Mouse (Mus musculus): ENCODE measurements around the gene Nfe2l1. TPM values are rescaled to one million over a fixed set of nuclear protein-coding genes. Genes with fewer than 3 reads are reported as not detected.
"Not testable (repeated sequence)": the region's sequence is repeated elsewhere in the genome, so short reads cannot be mapped to it uniquely, and the experiment has no call there.

Gene Nfe2l1
- polyA plus RNA-seq, 1 experiment from 2014 or later = 65.7 TPM

DNA sequence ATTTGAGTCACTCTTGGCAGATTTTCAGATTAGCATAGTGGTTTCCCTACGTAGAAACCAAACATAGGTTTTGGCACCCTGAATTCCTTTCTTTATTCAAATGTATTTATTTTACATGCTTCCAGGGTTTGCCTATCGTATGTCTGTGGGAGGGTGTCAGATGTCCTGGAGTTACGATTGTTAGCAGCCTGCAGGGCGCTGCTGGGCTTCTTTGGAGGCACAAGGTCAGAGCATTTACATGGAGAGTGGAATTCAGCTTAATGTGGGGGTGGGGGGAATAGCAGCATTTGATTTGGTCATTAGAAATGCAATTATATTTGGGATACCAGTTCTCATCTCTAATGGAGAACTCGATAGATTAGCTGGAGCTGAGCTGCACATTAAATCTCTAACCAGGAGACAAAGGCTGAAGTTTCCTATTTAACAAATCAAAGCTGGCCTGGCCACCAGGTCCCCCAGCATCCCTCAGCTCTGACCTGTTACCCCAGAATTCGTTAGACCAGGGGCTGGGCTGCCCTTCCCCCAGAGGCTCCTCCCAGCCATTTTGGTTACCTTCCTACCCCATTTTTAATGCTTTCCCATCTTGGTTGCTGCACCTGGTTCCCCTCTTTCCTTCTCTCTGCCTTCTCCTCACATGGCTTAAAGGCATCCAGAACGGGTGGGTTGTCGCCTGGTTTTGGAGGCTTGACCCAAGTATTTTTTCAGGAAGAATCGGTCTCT is 42.9 kb downstream of the Nfe2l1 start:
- Histone ChIP-seq H3K4me3 (replicated peaks; ENCODE audit: low read length) (no peak overlapping the region), H3K4me2 (ENCODE audit: low read depth, low read length) (no peak overlapping the region), H3K9ac (ENCODE audit: low read length) (no peak overlapping the region), H3K36me3 (ENCODE audit: control insufficient read depth, insufficient read depth, low read length) (no peaks in the 10 kb centered on the region), H3K27me3 (ENCODE audit: control insufficient read depth, insufficient read depth, low read length) (no peaks in the 10 kb centered on the region), H3K4me1 (ENCODE audit: control insufficient read depth, insufficient read depth, low read length) (peaks cover 13% of the 10 kb centered on the region), H3K27ac (ENCODE audit: low read length) (no peak overlapping the region), H3K9me3 (replicated peaks; ENCODE audit: control insufficient read depth, low read length) (no peaks in the 10 kb centered on the region)
- no peak for ATAC-seq (ENCODE audit: insufficient read depth, low FRiP score)
- 32% methylated on average over 9 of the region's 9 CpGs for WGBS

- H3K27ac ChIP-seq (ENCODE audit: low read length); H3K36me3 ChIP-seq (ENCODE audit: control insufficient read depth, insufficient read depth, low read length); H3K4me2 ChIP-seq (ENCODE audit: low read depth, low read length); H3K27me3 ChIP-seq (ENCODE audit: control insufficient read depth, insufficient read depth, low read length); H3K9me3 ChIP-seq (replicated peaks; ENCODE audit: control insufficient read depth, low read length); ATAC-seq (ENCODE audit: insufficient read depth, low FRiP score); H3K4me3 ChIP-seq (replicated peaks; ENCODE audit: low read length); H3K9ac ChIP-seq (ENCODE audit: low read length); H3K4me1 ChIP-seq (ENCODE audit: control insufficient read depth, insufficient read depth, low read length): not testable (repeated sequence)
- 14% methylated on average over 7 of the region's 7 CpGs for WGBS
These were observed 44.9 kb downstream of the Nfe2l1 start for GRCm38 (mm10) chr11:96784847-96785246.

DNA sequence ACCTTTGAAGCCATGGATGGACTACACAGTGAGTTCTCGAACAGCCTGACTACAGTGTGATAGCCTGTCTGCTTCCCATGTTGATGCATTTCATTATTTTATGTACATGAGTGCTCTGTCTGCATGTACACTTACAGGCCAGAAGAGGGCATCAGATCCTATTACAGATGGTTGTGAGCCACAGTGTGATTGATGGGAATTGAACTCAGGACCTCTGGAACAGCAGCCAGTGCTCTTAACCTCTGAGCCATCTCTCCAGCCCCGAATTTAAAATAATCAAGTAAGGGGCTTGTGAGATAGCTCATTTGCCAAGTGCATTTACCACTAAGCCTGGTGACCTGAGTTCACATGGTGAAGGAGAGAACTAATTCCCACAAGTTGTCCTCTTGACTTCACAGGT is 48.3 kb downstream of the Nfe2l1 start:
- no peaks in the 10 kb centered on the region for H3K27me3 ChIP-seq (ENCODE audit: control insufficient read depth, insufficient read depth, low read length)
- H3K4me1 ChIP-seq (ENCODE audit: control insufficient read depth, insufficient read depth, low read length) = peaks cover 8% of the 10 kb centered on the region; the same call in 1 of the 2 replicates
- no peak overlapping the region for H3K4me3 ChIP-seq (replicated peaks; ENCODE audit: low read length)
- H3K9ac ChIP-seq (ENCODE audit: low read length) = no peak overlapping the region
- ATAC-seq (ENCODE audit: insufficient read depth, low FRiP score) = no peak
- H3K9me3 ChIP-seq (replicated peaks; ENCODE audit: control insufficient read depth, low read length) = no peaks in the 10 kb centered on the region
- H3K4me2 ChIP-seq (ENCODE audit: low read depth, low read length) = no peak overlapping the region
- 69% methylated on average over 2 of the region's 2 CpGs for WGBS
- no peaks in the 10 kb centered on the region for H3K36me3 ChIP-seq (ENCODE audit: control insufficient read depth, insufficient read depth, low read length)
- no peak overlapping the region for H3K27ac ChIP-seq (ENCODE audit: low read length)

GRCm38 (mm10) chr11:96780306-96780705 is 49.5 kb downstream of the Nfe2l1 start:
- no peak for ATAC-seq (ENCODE audit: insufficient read depth, low FRiP score)
- WGBS = 66% methylated on average over 5 of the region's 5 CpGs
- Histone ChIP-seq H3K27ac (ENCODE audit: low read length) (no peak overlapping the region), H3K36me3 (ENCODE audit: control insufficient read depth, insufficient read depth, low read length) (no peaks in the 10 kb centered on the region), H3K4me1 (ENCODE audit: control insufficient read depth, insufficient read depth, low read length) (peaks cover 10% of the 10 kb centered on the region; the same call in 1 of the 2 replicates), H3K9ac (ENCODE audit: low read length) (no peak overlapping the region), H3K4me2 (ENCODE audit: low read depth, low read length) (no peak overlapping the region), H3K9me3 (replicated peaks; ENCODE audit: control insufficient read depth, low read length) (no peaks in the 10 kb centered on the region), H3K4me3 (replicated peaks; ENCODE audit: low read length) (no peak overlapping the region), H3K27me3 (ENCODE audit: control insufficient read depth, insufficient read depth, low read length) (no peaks in the 10 kb centered on the region)

GRCm38 (mm10) chr11:96778061-96778627 is 51.6 kb downstream of the Nfe2l1 start:
- not testable (repeated sequence) for H3K4me1 ChIP-seq (ENCODE audit: control insufficient read depth, insufficient read depth, low read length); H3K36me3 ChIP-seq (ENCODE audit: control insufficient read depth, insufficient read depth, low read length); ATAC-seq (ENCODE audit: insufficient read depth, low FRiP score); H3K9me3 ChIP-seq (replicated peaks; ENCODE audit: control insufficient read depth, low read length); H3K27me3 ChIP-seq (ENCODE audit: control insufficient read depth, insufficient read depth, low read length)
- WGBS = 58% methylated on average over 10 of the region's 10 CpGs
- Histone ChIP-seq H3K9ac (ENCODE audit: low read length) (peak overlapping the region; percentile 74), H3K27ac (ENCODE audit: low read length) (peak overlapping the region; percentile 80), H3K4me2 (ENCODE audit: low read depth, low read length) (peak overlapping the region; percentile 80), H3K4me3 (replicated peaks; ENCODE audit: low read length) (peak overlapping the region; percentile 80)

GRCm38 (mm10) chr11:96776968-96777962 is 52.5 kb downstream of the Nfe2l1 start, which contains the start of gene Snx11:
Gene Snx11 (minus strand): TSS chr11:96777559.
- peak within 1 kb of the TSS; percentile 80 for H3K27ac ChIP-seq (ENCODE audit: low read length)
- H3K4me3 ChIP-seq (replicated peaks; ENCODE audit: low read length) = peak within 1 kb of the TSS; percentile 80
- peak within 1 kb of the TSS; percentile 77 for H3K9ac ChIP-seq (ENCODE audit: low read length)
- 2% methylated on average over 55 of the region's 59 CpGs for WGBS
- H3K27me3 ChIP-seq (ENCODE audit: control insufficient read depth, insufficient read depth, low read length) = no peaks in the 10 kb centered on the region
- peak within 1 kb of the TSS; percentile 80 for H3K4me2 ChIP-seq (ENCODE audit: low read depth, low read length)
- ATAC-seq (ENCODE audit: insufficient read depth, low FRiP score) = peak; percentile 100
- H3K9me3 ChIP-seq (replicated peaks; ENCODE audit: control insufficient read depth, low read length) = no peaks in the 10 kb centered on the region
- no peaks in the 10 kb centered on the region for H3K36me3 ChIP-seq (ENCODE audit: control insufficient read depth, insufficient read depth, low read length)
- peaks cover 10% of the 10 kb centered on the region; the same call in 1 of the 2 replicates for H3K4me1 ChIP-seq (ENCODE audit: control insufficient read depth, insufficient read depth, low read length)

DNA sequence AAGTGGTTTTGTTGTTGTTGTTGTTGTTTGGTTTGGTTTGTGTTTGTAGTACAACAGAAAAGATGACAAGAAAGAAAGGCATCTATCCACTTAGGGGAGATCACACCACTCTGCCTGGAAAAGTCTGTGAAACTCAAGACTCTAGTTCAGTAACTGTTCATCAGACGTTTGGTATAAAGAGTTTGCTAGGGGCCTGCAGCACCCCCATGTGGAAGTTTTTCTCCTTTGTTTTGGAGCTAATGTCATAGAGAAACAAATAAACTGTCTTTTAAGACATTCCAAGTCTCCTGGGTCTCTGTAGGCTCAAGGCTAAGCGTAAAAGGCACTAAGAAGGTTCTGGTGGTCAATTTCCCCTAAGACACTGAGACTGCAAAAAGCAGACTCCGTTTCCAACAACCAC is 53.7 kb downstream of the Nfe2l1 start:
- WGBS = 33% methylated on average over 3 of the region's 3 CpGs
- H3K4me3 ChIP-seq (replicated peaks; ENCODE audit: low read length) = no peak overlapping the region
- H3K4me2 ChIP-seq (ENCODE audit: low read depth, low read length) = peak overlapping the region; percentile 80
- H3K36me3 ChIP-seq (ENCODE audit: control insufficient read depth, insufficient read depth, low read length) = no peaks in the 10 kb centered on the region
- H3K27ac ChIP-seq (ENCODE audit: low read length) = no peak overlapping the region
- H3K9ac ChIP-seq (ENCODE audit: low read length) = no peak overlapping the region
- no peaks in the 10 kb centered on the region for H3K27me3 ChIP-seq (ENCODE audit: control insufficient read depth, insufficient read depth, low read length)
- H3K9me3 ChIP-seq (replicated peaks; ENCODE audit: control insufficient read depth, low read length) = no peaks in the 10 kb centered on the region
- peaks cover 10% of the 10 kb centered on the region; the same call in 1 of the 2 replicates for H3K4me1 ChIP-seq (ENCODE audit: control insufficient read depth, insufficient read depth, low read length)
- ATAC-seq (ENCODE audit: insufficient read depth, low FRiP score) = no peak

- Histone ChIP-seq H3K9me3 (replicated peaks; ENCODE audit: control insufficient read depth, low read length) (no peaks in the 10 kb centered on the region), H3K4me3 (replicated peaks; ENCODE audit: low read length) (no peak overlapping the region), H3K27ac (ENCODE audit: low read length) (no peak overlapping the region), H3K4me2 (ENCODE audit: low read depth, low read length) (no peak overlapping the region), H3K9ac (ENCODE audit: low read length) (no peak overlapping the region), H3K4me1 (ENCODE audit: control insufficient read depth, insufficient read depth, low read length) (peaks cover 10% of the 10 kb centered on the region; the same call in 1 of the 2 replicates), H3K36me3 (ENCODE audit: control insufficient read depth, insufficient read depth, low read length) (no peaks in the 10 kb centered on the region), H3K27me3 (ENCODE audit: control insufficient read depth, insufficient read depth, low read length) (no peaks in the 10 kb centered on the region)
- no peak for ATAC-seq (ENCODE audit: insufficient read depth, low FRiP score)
- 77% methylated on average over 7 of the region's 7 CpGs for WGBS
These were observed 54.1 kb downstream of the Nfe2l1 start for GRCm38 (mm10) chr11:96775665-96776064.

Data from stomach, embryonic 16.5 days (tissue).